Mouse (Mus musculus) kidney, adult 10 weeks (tissue): ENCODE measurements around the gene Frmd4b. TPM values are rescaled to one million over a fixed set of nuclear protein-coding genes. Genes with fewer than 3 reads are reported as not detected.

ENCODE experiments used
- polyA plus RNA-seq: library from polyadenylated mRNA; stranded (reverse); fragments of 350-450 nt; fragmentation: Illumina TruSeq; extraction: RNeasy Lipid Tissue Mini Kit (QIAGEN cat#74804); gene quantifications from one replicate; pipeline ENCODE4 v1.2.3, GENCODE M21; 2014; ENCODE audit warnings: low read depth, low replicate concordance

The Frmd4b gene
- polyA plus RNA-seq: 48.5 TPM

GRCm38 (mm10) chr6:97617266-97617743 is at the start of gene Frmd4b:
Gene Frmd4b (minus strand): TSS chr6:97617541.

GRCm38 (mm10) chr6:97252711-97253221 is 364.6 kb downstream of the Frmd4b start, which contains the start of gene Lmod3:
Gene Lmod3 (minus strand): TSS chr6:97252759.

Other genes starting within 250 kb of the Frmd4b start
- gene Mitf, start 189.5 kb upstream of the Frmd4b start, polyA plus RNA-seq: 29.8 TPM